In genomic region chr9:82247695-82248445, GRCm38 (mm10) we compare ENCODE assay signal across 10 mouse cellular contexts.
DNase-seq lines count a peak whose midpoint lies in the region; ATAC-seq and TF ChIP-seq lines count a peak whose summit lies in the region.
"Had no signal": no experiment of that assay in that cellular context is flagged by ENCODE, and none has a peak within 500 bp of the region (broad histone marks: within the 10 kb centered on the region; RNA-seq: fewer than 3 reads in every experiment).

No protein-coding gene starts in this region.

- H3K9me3 ChIP-seq in forebrain, embryonic 13.5 days (replicated peaks) = no peaks in the 10 kb centered on the region
- no peaks in the 10 kb centered on the region for H3K9me3 ChIP-seq in forebrain, embryonic 16.5 days (ENCODE audit: control insufficient read depth, low read length)
- H3K9me3 ChIP-seq in G1E (replicated peaks) = no peaks in the 10 kb centered on the region

- H3K4me1 ChIP-seq in forebrain, embryonic 13.5 days = no peaks in the 10 kb centered on the region
- no peaks in the 10 kb centered on the region for H3K4me1 ChIP-seq in forebrain, embryonic 16.5 days (replicated peaks; ENCODE audit: control insufficient read depth, insufficient read depth, low read length)
- no peaks in the 10 kb centered on the region for H3K4me1 ChIP-seq in G1E (ENCODE audit: insufficient read depth, low read depth, low read length)

- no peaks in the 10 kb centered on the region for H3K27me3 ChIP-seq in forebrain, embryonic 13.5 days
- H3K27me3 ChIP-seq in forebrain, embryonic 16.5 days (replicated peaks; ENCODE audit: control insufficient read depth, insufficient read depth, low read length) = no peaks in the 10 kb centered on the region
- no peaks in the 10 kb centered on the region for H3K27me3 ChIP-seq in G1E (ENCODE audit: insufficient read depth, low read length)

- WGBS in forebrain, embryonic 13.5 days = 86% methylated on average over 7 of the region's 7 CpGs
- 83% methylated on average over 7 of the region's 7 CpGs for WGBS in forebrain, embryonic 16.5 days

- no peak overlapping the region for H3K27ac ChIP-seq in forebrain, embryonic 13.5 days
- no peak overlapping the region for H3K27ac ChIP-seq in forebrain, embryonic 16.5 days (ENCODE audit: low read length)
- no peak overlapping the region for H3K27ac ChIP-seq in layer of hippocampus, adult 2 months

- peak; percentile 84 for TF ChIP-seq CTCF in layer of hippocampus, adult 2 months (conservative IDR thresholded peaks at IDR 0.05)
- TF ChIP-seq CTCF in G1E (IDR thresholded peaks at IDR 0.05; ENCODE audit: low read depth, low read length) = 0 out of 2 replicates have a peak, but pooled peaks have one; percentile 36

- no peaks in the 10 kb centered on the region for H3K36me3 ChIP-seq in forebrain, embryonic 13.5 days (ENCODE audit: poor library complexity, severe bottlenecking)
- H3K36me3 ChIP-seq in forebrain, embryonic 16.5 days (ENCODE audit: control insufficient read depth, insufficient read depth) = no peaks in the 10 kb centered on the region
- H3K36me3 ChIP-seq in G1E (replicated peaks) = no peaks in the 10 kb centered on the region

- no peak overlapping the region for H3K4me3 ChIP-seq in forebrain, embryonic 13.5 days
- no peak overlapping the region for H3K4me3 ChIP-seq in forebrain, embryonic 16.5 days (replicated peaks; ENCODE audit: low read length)
- no peak overlapping the region for H3K4me3 ChIP-seq in layer of hippocampus, adult 2 months
- H3K4me3 ChIP-seq in G1E (ENCODE audit: low read depth, low read length) = no peak overlapping the region

- no peak overlapping the region for H3K9ac ChIP-seq in forebrain, embryonic 13.5 days
- no peak overlapping the region for H3K9ac ChIP-seq in forebrain, embryonic 16.5 days (replicated peaks; ENCODE audit: low read depth, low read length)

- DNase-seq in layer of hippocampus, adult 2 months (ENCODE audit: low spot score in 2 of 2) = no peak
- no peak for DNase-seq in layer of hippocampus, adult 9-11 months
- DNase-seq in G1E (ENCODE audit: low spot score) = no peak
- no peak for DNase-seq in adipocyte (ENCODE audit: low spot score)
- DNase-seq in B cell, adult 2 months = no peak
- DNase-seq: cerebellum, adult 9-10 months; lung, postnatal 10 days had no signal

- ATAC-seq in forebrain, embryonic 13.5 days = peak; percentile 33; the same call in 1 of the 2 replicates
- ATAC-seq in forebrain, embryonic 16.5 days = no peak
- no peak; the same call in 1 of the 2 replicates for ATAC-seq in G1E (ENCODE audit: extremely low read depth, insufficient number of reproducible peaks, low FRiP score, poor library complexity, severe bottlenecking)
- ATAC-seq in hematopoietic stem cell, adult 5-6 weeks (replicated peaks in 1 of 2; ENCODE audit: insufficient read depth in 1 of 2, low FRiP score in 2 of 2, low TSS enrichment in 1 of 2, low read depth in 1 of 2, poor library complexity in 2 of 2, severe bottlenecking in 2 of 2) = peak; percentile 72 to 85; a peak in 3 of 4 replicates

- H3K4me2 ChIP-seq in forebrain, embryonic 13.5 days = no peak overlapping the region
- H3K4me2 ChIP-seq in forebrain, embryonic 16.5 days (ENCODE audit: low read length) = no peak overlapping the region

Comparison
In these comparisons a context has a peak if more than half of its experiments do, and no peak if none do; other contexts are left out.
1. ATAC-seq: peak in forebrain, embryonic 13.5 days (single experiment) and hematopoietic stem cell, adult 5-6 weeks (2 of 2); none in forebrain, embryonic 16.5 days (single experiment) and G1E (single experiment).